Mouse (Mus musculus) cerebellum, adult 11 months (tissue): ENCODE results near the gene Esd.
A peak's percentile ranks its signal among the peaks of the same experiment; 100 is the strongest.

Experiments
- DNase-seq: peaks from one replicate; pipeline ENCODE4 v3.0.0; 2022

Gene Esd

GRCm38 (mm10) chr14:74732079-74732783, at the start of gene Esd:
Gene Esd (plus strand): TSS chr14:74732297.
- peak; percentile 86 for DNase-seq

GRCm38 (mm10) chr14:74684298-74684978, 47.7 kb upstream of the Esd start:
- no peak for DNase-seq

- DNase-seq: no peak
These were observed 40.1 kb upstream of the Esd start for GRCm38 (mm10) chr14:74691963-74692362.

GRCm38 (mm10) chr14:74696766-74697165, 35.3 kb upstream of the Esd start:
- DNase-seq: no peak

GRCm38 (mm10) chr14:74697432-74697831, 34.7 kb upstream of the Esd start:
- DNase-seq: no peak

GRCm38 (mm10) chr14:74699241-74699640, 32.9 kb upstream of the Esd start:
- DNase-seq: no peak

GRCm38 (mm10) chr14:74703930-74704329, 28.2 kb upstream of the Esd start:
- DNase-seq: no peak

- DNase-seq: no peak
These were observed 23.0 kb upstream of the Esd start for GRCm38 (mm10) chr14:74709054-74709453.

- no peak for DNase-seq
These were observed 8.6 kb upstream of the Esd start for GRCm38 (mm10) chr14:74723541-74723940.

GRCm38 (mm10) chr14:74731221-74732078, 647 bp upstream of the Esd start:
- no peak for DNase-seq

- DNase-seq: no peak
These were observed 1.3 kb downstream of the Esd start for GRCm38 (mm10) chr14:74733397-74733796.

GRCm38 (mm10) chr14:74735471-74735870, 3.4 kb downstream of the Esd start:
- DNase-seq: no peak

- DNase-seq: no peak
These were observed 4.8 kb downstream of the Esd start for GRCm38 (mm10) chr14:74736850-74737249.

- DNase-seq: peak; percentile 61
These were observed 32.3 kb downstream of the Esd start for GRCm38 (mm10) chr14:74764191-74764918.

- DNase-seq: no peak
These were observed 35.8 kb downstream of the Esd start for GRCm38 (mm10) chr14:74767892-74768291.

- DNase-seq: no peak
These were observed 42.0 kb downstream of the Esd start for GRCm38 (mm10) chr14:74774046-74774619.

GRCm38 (mm10) chr14:74784243-74784934, 52.3 kb downstream of the Esd start:
- no peak for DNase-seq

- DNase-seq: no peak
These were observed 55.6 kb downstream of the Esd start for GRCm38 (mm10) chr14:74787717-74788116.

- DNase-seq: no peak
These were observed 56.7 kb downstream of the Esd start for GRCm38 (mm10) chr14:74788766-74789165.

- no peak for DNase-seq
These were observed 58.4 kb downstream of the Esd start for GRCm38 (mm10) chr14:74790535-74790934.

- DNase-seq: no peak
These were observed 60.7 kb downstream of the Esd start for GRCm38 (mm10) chr14:74792793-74793192.

GRCm38 (mm10) chr14:74794931-74795330, 62.8 kb downstream of the Esd start:
- no peak for DNase-seq
